In genomic region chr10:3941054-3941757, GRCm38 (mm10) we compare ENCODE assay signal across 8 mouse cellular contexts. TPM values are rescaled to one million over a fixed set of nuclear protein-coding genes. Genes with fewer than 3 reads are reported as not detected.
DNase-seq lines count a peak whose midpoint lies in the region; ATAC-seq and TF ChIP-seq lines count a peak whose summit lies in the region.

No protein-coding gene starts in this region.

- TF ChIP-seq CTCF in forebrain, postnatal 0 days (IDR thresholded peaks at IDR 0.05; ENCODE audit: low read depth): no peak

- 0 out of 2 replicates have a peak, but pooled peaks have one; percentile 18 for ATAC-seq in forebrain, embryonic 12.5 days (ENCODE audit: low FRiP score)
- no peak for ATAC-seq in forebrain, postnatal 0 days
- ATAC-seq in intestine, embryonic 15.5 days: peak; percentile 69
- ATAC-seq in lung, embryonic 16.5 days (ENCODE audit: low read depth): peak; percentile 87

- H3K4me3 ChIP-seq in forebrain, embryonic 12.5 days (replicated peaks): no peak overlapping the region
- no peak overlapping the region for H3K4me3 ChIP-seq in forebrain, postnatal 0 days (ENCODE audit: low read depth, low read length)
- H3K4me3 ChIP-seq in intestine, embryonic 15.5 days (replicated peaks): no peak overlapping the region
- no peak overlapping the region for H3K4me3 ChIP-seq in lung, embryonic 16.5 days (ENCODE audit: low read length)

- H3K27me3 ChIP-seq in forebrain, embryonic 12.5 days: no peaks in the 10 kb centered on the region
- H3K27me3 ChIP-seq in forebrain, postnatal 0 days (ENCODE audit: insufficient read depth, low read length): no peaks in the 10 kb centered on the region
- no peaks in the 10 kb centered on the region for H3K27me3 ChIP-seq in intestine, embryonic 15.5 days (replicated peaks)
- H3K27me3 ChIP-seq in lung, embryonic 16.5 days (ENCODE audit: control insufficient read depth, insufficient read depth, low read depth, low read length): no peaks in the 10 kb centered on the region

- H3K4me2 ChIP-seq in forebrain, embryonic 12.5 days: no peak overlapping the region
- no peak overlapping the region for H3K4me2 ChIP-seq in forebrain, postnatal 0 days (ENCODE audit: low read depth)
- H3K4me2 ChIP-seq in intestine, embryonic 15.5 days (replicated peaks): no peak overlapping the region
- H3K4me2 ChIP-seq in lung, embryonic 16.5 days (ENCODE audit: low read depth, low read length): no peak overlapping the region

- H3K9me3 ChIP-seq in forebrain, embryonic 12.5 days: no peaks in the 10 kb centered on the region
- H3K9me3 ChIP-seq in forebrain, postnatal 0 days (ENCODE audit: low read length): no peaks in the 10 kb centered on the region
- H3K9me3 ChIP-seq in intestine, embryonic 15.5 days: no peaks in the 10 kb centered on the region
- no peaks in the 10 kb centered on the region for H3K9me3 ChIP-seq in lung, embryonic 16.5 days (ENCODE audit: control insufficient read depth, low read length)

- H3K36me3 ChIP-seq in forebrain, embryonic 12.5 days (replicated peaks): peaks cover 11% of the 10 kb centered on the region; the same call in 1 of the 2 replicates
- H3K36me3 ChIP-seq in forebrain, postnatal 0 days (ENCODE audit: insufficient read depth): no peaks in the 10 kb centered on the region
- no peaks in the 10 kb centered on the region for H3K36me3 ChIP-seq in intestine, embryonic 15.5 days
- peaks cover 2% of the 10 kb centered on the region; the same call in 1 of the 2 replicates for H3K36me3 ChIP-seq in lung, embryonic 16.5 days (ENCODE audit: control insufficient read depth, insufficient read depth, low read length)

- 34% methylated on average over 11 of the region's 11 CpGs for WGBS in forebrain, embryonic 12.5 days
- 36% methylated on average over 11 of the region's 11 CpGs for WGBS in forebrain, postnatal 0 days
- WGBS in intestine, embryonic 15.5 days: 36% methylated on average over 11 of the region's 11 CpGs
- 23% methylated on average over 11 of the region's 11 CpGs for WGBS in lung, embryonic 16.5 days

- H3K27ac ChIP-seq in forebrain, embryonic 12.5 days: 0 out of 2 replicates have a peak overlapping the region, but pooled peaks have one; percentile 25
- no peak overlapping the region for H3K27ac ChIP-seq in forebrain, postnatal 0 days (ENCODE audit: low read depth, low read length)
- peak overlapping the region; percentile 41; the same call in 1 of the 2 replicates for H3K27ac ChIP-seq in intestine, embryonic 15.5 days
- H3K27ac ChIP-seq in lung, embryonic 16.5 days (ENCODE audit: low read length): peak overlapping the region; percentile 58

- H3K4me1 ChIP-seq in forebrain, embryonic 12.5 days: peaks cover 8% of the 10 kb centered on the region
- H3K4me1 ChIP-seq in forebrain, postnatal 0 days (ENCODE audit: insufficient read depth): no peaks in the 10 kb centered on the region
- H3K4me1 ChIP-seq in intestine, embryonic 15.5 days (replicated peaks): 0 out of 2 replicates have a peak, but pooled peaks cover 6% of the 10 kb centered on the region
- H3K4me1 ChIP-seq in lung, embryonic 16.5 days (replicated peaks; ENCODE audit: control insufficient read depth, insufficient read depth, low read length): peaks cover 8% of the 10 kb centered on the region

- no peak for DNase-seq in forebrain, postnatal 0 days
- peak; percentile 14 for DNase-seq in embryo, embryonic 11.5 days (ENCODE audit: low read depth, low spot score)
- DNase-seq in natural killer cell, adult 2 months (ENCODE audit: low spot score in 2 of 2): no peak
- DNase-seq in cerebellum, postnatal 36 days: no peak
- DNase-seq in left cerebral cortex, adult 9 months (ENCODE audit: low spot score in 2 of 2): no peak

- H3K9ac ChIP-seq in forebrain, embryonic 12.5 days: no peak overlapping the region
- no peak overlapping the region for H3K9ac ChIP-seq in forebrain, postnatal 0 days
- no peak overlapping the region for H3K9ac ChIP-seq in intestine, embryonic 15.5 days
- H3K9ac ChIP-seq in lung, embryonic 16.5 days (ENCODE audit: low read length): no peak overlapping the region

RNA-seq across cellular contexts. Expression of gene Mthfd1l, which starts 31.7 kb away (rescaled TPM):
- 11.2 TPM in 2 replicates for polyA plus RNA-seq in forebrain, embryonic 12.5 days (2016; fragmentation: Nextera tagmentation; extraction: Ambion mirVana)
- total RNA-seq in forebrain, postnatal 0 days (2014; rRNA removed): 8.0 and 9.1 TPM in 2 replicates
- polyA plus RNA-seq in forebrain, postnatal 0 days (2015; fragmentation: Nextera tagmentation; extraction: Ambion mirVana): 5.1 and 5.9 TPM in 2 replicates
- 20.2 and 21.7 TPM in 2 replicates for polyA plus RNA-seq in intestine, embryonic 15.5 days (2015; fragmentation: Nextera tagmentation; extraction: Ambion mirVana)
- 12.7 and 14.2 TPM in 2 replicates for polyA plus RNA-seq in lung, embryonic 16.5 days (2015; fragmentation: Nextera tagmentation; extraction: Ambion mirVana)
